Mouse (Mus musculus) frontal cortex, postnatal 36 days (tissue): Measurements from ENCODE around the gene Eif1ad.
A peak's percentile ranks its signal among the peaks of the same experiment; 100 is the strongest.
"Not testable (repeated sequence)": the region's sequence is repeated elsewhere in the genome, so short reads cannot be mapped to it uniquely, and the experiment has no call there.

Source experiments
- DNase-seq, 2 experiments: peaks; one replicate each; pipeline ENCODE4 v3.0.0; 2022; ENCODE audit warnings: low spot score in 2 of 2

The Eif1ad gene

DNA sequence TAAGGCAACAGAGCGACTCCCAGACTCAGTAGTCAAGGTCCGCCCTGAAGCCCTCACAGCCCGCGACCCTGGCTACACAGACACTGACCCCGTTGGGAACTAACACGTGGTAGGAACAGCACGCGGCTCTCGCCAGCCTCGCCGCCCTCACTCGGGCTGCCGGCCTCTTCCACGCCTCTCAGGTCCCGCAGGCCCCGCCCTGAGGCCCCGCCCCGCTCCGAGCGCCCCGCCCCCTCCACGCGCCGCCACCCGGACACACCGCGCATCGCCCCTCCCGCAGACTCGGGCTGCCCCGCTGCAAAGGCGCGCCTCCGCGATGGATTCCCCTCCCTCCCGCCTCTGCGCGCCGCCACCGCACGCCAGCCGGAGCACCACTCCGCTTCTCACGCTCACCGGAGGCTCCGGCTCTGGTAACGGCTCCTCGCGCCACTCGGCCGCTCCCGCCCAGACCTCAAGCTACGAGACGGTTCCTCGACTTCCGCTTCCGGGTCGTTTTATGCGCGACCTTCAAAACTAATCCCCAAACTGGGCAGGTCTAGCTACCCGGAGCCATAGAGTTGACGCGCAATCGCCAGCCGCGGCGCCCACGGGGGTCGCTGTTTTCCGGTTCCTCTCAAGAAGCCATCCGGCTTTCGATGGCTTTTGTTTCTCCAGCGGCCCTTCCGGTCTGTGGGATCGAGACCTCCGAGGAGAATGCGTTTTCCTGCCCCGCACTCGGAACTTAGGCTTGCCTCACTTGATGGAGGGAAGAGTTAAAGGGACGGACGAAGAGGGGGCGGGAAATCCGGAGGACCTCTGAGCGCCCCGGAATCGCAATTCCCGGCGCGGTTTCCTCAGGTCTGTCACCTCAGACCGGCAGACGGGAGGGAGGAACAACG is at the start of gene Eif1ad:
Eif1ad (plus strand) TSS at position 567 of the 878 bp plus-strand sequence.
- DNase-seq: peak; percentile 96

DNA sequence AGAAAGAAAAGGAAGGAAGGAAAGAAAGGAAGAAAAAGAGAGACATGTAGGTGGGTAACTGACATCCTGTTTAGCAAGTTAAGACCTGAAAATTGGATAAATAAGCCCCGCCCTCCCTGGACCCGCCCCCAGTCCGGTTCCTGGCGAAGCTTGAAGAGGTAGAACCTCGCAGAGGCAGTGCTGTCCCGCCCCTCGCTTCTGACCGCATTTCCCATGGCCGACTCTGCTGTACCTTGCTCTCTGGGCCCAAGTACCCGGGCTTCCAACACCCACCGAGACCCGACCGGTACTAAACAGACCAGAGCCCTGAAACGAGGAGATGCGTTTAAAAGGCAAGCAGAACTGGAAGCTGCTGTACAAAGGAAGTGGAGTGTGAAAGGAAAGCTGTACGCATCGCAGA is 42.7 kb upstream of the Eif1ad start:
- DNase-seq: no peak

DNA sequence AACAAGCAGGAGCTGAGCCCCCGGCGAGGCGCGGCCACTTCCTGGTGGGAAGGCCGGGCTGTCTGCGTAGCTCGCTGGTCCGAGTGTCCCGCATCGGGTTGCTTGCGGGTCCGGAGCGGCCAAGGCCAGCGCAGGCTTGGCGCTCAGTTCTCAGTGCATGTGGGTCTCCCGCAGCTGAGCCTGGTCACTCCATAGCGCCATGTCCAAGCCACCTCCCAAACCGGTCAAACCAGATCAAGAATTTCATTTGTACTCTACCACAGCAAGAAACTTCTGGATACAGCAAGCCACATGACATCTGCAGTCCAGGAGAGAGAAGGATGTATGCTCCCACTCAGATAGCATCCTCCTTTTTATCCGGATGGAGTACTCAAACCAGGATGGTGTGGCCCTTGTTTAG is 38.6 kb upstream of the Eif1ad start:
- no peak for DNase-seq

DNA sequence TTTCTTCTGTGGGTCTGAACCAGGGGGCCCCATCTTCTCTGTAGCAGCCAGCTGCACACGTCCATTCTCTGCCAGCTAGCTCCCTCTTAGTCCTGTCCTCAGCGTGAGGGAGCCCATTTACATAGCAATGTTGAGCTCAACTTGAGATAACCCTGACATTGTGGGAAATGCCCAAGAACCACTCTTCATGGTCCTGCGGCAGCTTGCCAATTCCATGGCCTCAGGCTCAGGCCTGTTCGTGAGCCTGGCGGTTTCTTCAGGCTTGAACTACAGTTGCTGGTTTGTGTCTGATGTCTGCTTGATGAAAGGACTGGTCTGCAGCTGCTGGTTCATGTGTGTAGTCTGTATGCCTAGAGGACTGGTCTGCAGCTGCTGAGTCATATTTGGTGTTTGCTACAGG is 31.8 kb upstream of the Eif1ad start:
- DNase-seq: no peak

DNA sequence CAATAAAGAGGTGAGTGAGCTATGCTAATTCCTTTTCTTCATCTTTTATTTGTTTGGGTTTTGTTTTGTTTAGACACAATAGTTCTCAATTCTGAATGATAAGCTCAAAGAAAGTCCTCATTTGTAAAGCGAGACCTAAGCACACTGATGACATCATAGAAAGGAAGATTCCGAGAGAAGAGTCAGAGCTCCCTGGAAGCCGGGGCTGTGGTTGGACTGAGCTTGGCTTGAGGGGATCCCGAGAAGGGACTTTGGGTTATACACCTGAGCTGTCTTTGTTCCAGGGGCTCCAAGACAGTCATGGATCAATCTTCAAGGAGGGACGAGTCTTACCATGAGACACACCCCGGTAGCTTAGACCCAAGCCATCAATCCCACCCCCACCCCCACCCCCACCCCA is 31.1 kb upstream of the Eif1ad start, which contains the start of gene Catsper1:
Catsper1 (plus strand) TSS at position 301 of the 400 bp plus-strand sequence.
- no peak for DNase-seq

DNA sequence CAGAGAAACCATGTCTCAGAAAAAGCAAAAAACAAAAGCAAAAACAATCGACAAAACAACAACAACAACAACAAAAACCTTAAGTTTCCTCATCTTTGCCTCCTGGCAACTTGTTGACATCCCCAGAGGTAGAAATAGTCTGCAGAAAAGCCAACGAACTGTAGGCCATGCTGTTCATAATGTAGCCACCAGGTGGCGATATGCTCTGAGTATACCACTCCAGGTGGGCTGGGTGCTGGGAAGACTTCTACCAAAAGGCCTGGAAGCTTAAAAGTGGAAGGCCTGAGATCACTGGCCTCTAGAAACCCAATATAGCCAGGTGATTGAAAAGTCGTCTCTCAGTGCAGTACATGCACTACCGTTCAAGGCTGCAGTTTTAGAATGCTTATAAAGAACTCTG is 28.6 kb upstream of the Eif1ad start:
- peak; percentile 68 to 78 for DNase-seq

DNA sequence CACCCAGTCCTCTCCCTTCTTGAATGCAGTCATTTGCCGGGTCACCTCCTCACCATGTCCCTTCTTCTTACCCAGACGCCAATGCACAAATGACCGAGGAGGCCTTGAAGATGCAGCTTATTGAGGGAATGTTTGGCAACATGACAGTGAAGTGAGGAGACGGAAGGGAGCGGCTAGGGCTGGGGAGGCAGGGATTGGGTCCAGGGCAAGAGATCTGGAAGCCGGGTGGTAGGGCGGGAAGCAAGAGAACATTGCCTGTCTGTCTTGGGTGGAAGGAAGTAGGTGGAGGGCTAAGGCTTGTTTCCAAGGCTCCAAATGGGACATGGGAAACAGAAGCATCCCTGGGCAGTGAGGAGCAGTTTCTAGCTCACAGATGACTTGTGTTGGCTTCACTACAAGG is 25.2 kb upstream of the Eif1ad start:
- DNase-seq: no peak

DNA sequence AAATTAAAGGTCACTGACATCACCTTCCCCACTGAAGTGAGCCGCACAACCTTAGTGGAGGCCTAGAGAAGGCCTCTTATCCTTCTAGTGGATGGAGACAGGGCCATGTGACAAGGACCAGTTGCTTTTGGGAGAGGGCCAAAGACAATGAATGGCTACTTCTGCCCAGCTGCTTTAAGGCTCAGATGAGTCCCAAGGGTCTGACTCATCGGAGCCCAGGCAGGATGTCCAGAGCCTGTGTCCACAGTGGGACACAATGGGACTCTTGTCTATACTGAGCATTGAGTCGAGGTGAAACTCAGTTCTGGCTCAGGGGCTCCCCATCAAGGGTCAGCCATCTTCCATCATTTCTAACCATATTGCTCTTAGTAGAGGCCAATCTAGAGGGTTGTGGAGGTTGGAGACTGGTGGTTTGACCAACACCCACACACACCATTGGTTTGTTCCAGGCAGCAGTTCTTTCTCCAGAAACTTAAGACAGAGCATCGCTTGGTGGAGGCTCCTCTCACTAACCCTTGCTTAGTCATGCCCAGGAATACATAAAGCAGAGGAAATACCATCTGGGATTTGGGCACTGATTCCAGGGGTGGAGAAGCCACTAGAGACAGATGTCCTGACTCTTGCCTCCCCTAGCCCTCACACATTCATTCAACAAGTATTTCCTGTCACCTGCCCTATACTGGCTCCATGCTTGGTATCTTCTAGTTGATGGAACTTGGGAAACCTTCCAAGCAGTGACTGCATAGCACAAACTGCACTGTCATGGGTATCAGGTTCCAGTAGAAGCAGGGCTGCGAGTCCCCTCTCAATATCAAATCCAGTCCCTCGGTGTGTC is 21.0 kb upstream of the Eif1ad start:
- DNase-seq: no peak

DNA sequence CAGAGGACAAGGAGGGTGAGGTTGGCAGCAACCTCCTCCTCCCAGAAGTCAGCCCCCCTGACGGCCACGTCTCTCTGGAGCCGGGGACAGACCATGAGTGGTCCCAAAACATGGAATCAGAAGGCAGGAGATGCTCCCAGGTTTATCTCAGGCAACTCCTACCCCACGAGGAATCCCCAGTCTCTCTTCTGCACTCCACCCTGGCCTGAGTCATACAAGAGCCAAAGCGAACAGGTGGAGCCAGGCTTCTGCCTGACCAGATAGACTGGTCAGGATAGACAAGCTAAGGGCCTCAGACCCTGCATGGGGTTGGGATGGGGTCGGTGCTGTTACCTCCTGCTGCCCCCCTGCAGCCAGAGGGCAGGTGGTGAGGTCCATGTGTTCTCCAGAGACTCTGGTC is 18.5 kb upstream of the Eif1ad start:
- no peak for DNase-seq

DNA sequence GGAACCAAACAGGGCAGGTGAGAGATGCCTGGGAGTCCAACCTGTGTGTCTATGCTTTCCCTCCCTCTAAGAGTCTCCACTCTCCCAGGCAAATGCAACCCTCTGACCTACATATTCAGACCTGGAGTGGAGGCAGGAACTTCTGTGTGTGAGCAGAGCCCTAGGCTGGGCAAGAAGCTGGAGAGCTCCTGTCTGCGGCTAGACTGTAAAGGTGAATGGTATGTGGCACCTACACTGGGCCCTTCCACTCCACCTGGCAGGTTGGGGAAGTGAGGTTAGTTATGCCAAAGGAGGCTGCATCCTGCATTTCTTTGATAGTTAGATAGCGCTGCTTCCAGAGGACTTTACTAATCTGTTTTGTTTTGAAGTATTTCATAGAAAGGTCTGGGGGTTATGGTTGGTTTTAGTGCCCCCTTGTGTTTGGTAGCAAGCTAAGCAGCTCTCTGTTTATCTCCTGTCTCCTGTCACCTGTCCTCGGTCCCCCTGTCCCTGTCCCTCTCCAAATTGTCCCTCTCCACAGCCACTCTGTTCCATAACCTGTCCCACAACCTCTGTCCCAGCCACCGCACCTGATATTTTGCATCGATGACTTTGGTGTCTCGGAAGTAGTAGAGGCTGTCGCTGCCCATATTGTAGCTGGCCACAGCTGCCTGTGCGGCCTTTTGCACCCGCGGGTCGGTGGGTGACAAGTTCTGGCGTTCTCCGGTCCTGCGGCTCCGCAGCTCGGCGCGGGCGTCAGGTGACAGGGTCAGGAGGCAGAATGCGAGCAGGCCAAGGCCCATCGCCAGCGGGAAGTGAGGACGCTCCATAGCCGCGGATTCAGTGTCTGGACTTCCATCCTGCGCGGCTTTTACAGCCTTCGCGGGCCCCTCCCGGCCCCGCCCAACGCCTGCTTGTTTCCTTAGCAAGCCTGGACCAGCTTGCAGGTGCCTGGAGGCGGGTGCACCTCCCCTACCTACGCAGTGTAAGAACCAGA is 17.7 kb upstream of the Eif1ad start:
- peak; percentile 34 to 39 for DNase-seq

DNA sequence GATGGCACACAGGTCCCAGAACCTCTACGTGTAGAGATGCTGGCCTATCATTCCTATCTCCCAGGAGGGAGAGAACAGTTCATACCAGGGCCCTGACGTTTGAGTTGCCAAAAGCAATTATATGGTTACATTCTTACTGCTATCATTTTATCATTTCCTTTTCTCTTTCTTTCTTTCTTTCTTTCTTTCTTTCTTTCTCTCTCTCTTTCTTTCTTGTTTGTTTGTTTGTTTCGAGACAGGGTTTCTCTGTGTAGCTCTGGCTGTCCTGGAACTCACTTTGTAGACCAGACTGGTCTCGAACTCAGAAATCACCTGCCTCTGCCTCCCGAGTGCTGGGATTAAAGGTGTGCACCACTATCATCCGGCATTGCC is 17.1 kb upstream of the Eif1ad start, which contains the start of gene Cst6:
Cst6 (minus strand) TSS at position 73 of the 372 bp plus-strand sequence.
- not testable (repeated sequence) for DNase-seq

DNA sequence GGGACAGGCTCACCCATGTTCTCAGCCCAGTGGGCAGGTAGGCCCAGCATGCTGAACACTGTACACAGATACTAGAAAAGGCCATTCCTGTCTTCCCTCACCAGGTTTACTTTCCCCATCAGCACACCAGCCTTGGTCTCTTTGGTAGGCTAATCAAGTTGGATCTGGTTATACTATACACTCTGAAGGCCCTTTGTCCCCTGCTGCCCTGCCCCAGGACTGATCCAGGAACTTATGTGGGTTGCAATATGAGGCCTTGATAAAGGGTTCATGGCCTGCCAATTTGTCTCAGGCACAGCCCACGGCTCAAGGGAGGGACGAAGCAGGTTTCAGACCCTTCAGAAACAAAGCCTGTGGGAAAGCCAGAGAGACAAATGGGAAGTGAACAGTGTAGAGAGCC is 12.9 kb upstream of the Eif1ad start:
- DNase-seq: no peak

DNA sequence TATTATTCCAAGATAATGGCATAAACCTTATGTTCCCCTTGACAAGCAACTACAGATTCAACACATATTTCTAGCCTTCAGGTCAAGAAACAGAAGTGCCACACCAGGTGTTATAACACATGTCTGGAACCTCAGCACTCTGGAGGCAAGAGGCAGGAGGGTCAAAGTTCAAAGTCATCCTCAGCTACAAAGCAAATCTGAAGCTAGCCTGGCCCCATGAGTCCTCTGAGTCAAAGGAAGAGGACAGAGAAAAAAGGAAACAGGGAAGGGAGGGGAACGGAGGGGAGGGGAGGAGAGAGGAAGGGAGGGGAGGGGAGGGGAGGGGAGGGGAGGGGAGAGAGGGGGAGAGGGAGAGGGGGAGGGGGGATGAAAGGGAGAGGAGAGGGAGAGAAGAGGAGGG is 10.5 kb upstream of the Eif1ad start:
- DNase-seq: no peak

DNA sequence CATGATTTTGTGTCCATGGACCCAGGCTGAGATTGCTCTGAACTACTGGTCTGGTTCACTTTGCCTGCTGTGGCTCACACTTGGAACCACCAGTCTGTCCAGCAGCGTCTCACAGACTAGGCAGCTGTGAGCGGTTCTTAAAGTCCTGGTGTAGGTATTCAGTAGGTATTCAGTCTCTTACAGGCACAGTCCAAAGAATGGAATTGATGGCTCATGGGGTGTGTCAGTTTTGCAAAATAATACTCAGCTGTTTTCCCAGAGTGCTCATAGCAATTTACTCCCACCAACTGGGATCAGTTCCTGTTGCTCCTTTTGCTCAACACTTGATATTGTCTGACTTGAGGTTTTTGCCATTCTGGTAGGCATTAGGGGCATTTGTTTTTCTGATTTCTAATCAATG is 4.4 kb upstream of the Eif1ad start:
- DNase-seq: no peak

DNA sequence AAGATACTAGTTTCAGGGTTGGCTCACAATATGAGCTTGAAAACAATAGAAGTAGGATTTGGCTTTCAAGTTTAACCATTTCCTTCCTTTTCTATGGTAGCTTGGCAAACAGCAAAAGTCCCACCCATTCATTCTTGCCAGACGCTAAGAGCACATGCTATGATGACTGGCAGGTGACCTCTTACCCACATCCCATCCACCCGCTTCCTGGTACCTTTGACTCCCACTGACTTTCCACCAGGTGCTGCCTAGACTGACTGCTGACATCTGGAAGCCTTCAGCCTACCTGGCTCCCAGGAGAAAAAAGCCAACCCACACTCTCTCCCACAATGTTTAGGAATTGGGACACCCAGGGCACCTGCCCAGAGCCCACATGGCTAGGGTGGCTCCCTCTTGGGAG is 2.4 kb upstream of the Eif1ad start:
- no peak for DNase-seq

DNA sequence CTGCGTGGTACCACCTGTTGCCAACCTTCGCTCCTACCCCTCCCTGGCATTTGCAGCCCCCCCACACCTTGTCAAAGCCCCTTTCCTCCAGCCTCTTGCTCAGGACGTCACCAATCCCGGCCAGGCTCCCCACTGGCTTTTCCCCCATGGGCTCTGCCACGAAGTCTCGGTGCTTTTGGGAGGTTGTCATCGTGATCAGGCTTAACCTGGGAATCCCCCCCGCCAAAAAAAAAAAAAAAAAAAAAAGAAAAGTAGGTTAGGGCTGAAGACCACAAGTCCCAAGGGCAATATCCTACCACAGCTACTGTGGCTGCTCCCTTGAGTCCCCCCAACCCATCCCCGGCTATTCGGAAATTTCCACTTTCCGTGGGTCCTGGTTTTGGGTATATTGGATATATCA is 790 bp upstream of the Eif1ad start:
- DNase-seq: no peak

DNA sequence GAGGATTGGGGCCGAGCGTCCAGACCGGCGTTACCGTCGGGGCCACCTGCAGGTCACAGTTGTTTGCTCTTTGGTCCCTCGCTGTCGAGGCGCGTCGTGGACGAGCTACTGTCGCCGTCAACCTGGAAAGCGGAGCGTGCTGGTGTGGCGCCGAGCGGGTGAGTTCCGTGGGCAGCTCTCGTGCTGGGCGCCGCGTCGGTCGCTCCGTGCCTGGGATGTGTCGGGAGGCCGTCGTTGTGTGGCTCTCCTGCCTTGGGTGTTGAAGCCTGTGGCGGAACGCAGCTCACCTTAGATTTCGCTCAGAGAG is 465 bp downstream of the Eif1ad start, which contains the start of gene Banf1:
Banf1 (minus strand) TSS at position 116 of the 307 bp plus-strand sequence.
- DNase-seq: no peak

DNA sequence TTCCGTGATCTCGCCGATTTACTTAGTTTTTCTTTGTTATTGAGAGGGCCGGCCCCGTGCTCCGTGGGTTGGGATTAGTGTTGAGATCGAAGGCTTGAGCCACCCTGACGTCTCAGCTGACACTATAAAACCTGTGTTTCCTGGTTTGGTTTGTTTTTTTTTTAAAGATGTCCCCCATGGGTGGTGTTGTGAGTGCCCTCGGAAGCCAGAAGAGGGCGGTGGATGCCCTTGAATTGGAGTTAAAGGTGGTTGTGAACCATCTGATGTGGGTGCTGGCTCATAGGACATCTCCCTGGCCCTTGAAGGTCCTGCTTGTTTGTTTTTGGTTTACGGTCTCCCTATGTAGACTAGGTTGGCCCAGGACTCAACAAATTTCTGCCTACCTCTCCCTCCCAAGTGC is 914 bp downstream of the Eif1ad start:
- no peak for DNase-seq

DNA sequence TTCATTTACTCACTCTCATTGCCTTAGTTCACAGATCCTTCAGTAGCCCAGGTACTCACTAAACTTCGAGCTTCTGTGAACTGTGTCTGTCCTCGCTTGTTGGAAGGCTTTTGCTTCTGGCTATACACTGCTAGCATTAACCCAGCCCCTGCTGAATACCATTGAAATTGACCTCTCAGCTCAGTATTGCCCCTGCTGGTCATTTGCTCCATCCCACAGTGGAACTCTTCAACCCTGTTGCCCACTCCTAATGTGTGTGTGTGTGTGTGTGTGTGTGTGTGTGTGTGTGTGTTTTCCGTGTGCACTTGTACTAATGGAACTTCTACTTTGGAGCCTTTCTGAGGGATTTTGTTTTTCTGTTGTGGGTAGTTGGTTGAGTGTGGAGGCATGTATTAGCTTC is 4.4 kb downstream of the Eif1ad start:
- no peak for DNase-seq

DNA sequence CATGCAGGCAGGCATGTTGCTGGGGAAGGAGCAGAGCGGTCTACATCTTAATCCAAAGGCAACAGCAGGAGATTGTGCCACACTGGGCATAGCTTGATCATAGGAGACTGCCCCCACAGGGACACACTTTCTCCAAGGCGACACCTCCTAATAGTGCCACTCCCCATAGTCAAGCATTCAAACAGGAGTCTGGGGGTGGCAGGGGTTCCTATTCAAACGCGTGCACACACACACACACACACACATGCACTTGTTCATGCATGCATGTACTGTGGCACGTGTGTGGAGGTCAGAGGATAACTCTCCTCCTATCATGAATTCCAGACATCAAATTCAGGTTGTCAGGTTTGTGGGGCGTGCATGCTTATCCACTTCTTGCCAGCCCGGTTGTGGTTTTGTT is 6.2 kb downstream of the Eif1ad start:
- DNase-seq: no peak

DNA sequence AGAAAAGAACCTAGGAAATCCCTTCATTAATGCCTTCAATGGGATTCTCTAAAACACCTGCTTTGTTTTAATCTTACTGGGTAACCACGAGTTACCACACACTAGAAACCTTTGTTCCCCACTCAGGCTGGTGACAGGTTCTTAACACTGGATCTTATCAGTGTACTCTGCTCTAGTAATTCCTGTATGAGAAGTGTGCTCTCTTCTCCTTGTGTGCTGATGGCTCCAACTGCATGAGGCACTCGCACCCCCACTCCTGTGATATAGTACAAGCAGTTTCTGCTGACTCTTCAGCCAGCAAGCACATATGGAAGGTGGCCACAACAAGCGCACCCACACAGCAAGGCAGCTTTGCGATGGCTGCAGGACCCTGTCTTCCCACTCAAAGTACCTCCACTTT is 7.6 kb downstream of the Eif1ad start:
- DNase-seq: peak in 1 of 2 experiments; percentile 8

DNA sequence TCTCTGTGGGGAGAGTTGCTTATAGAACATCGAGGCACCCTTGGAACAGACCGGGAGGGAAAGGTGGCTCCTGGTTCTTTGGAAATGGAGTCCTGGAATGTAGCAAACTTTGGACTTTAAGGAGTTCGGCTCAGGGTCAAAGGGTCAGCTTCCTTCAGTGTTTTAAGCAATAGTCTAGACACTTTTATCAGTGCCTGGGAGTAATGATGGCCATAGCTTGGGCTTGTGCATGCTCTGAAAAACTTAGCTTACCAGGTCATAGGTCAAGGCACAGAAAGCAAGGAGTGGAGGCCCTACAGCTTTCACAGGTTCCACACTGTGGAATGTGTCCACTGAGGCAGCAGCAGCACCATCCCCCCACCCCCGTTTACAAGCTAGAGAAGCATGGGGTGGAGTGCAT is 8.2 kb downstream of the Eif1ad start:
- no peak for DNase-seq
